Mouse (Mus musculus): ENCODE measurements around the gene Fam171a2. TPM values are rescaled to one million over a fixed set of nuclear protein-coding genes. Genes with fewer than 3 reads are reported as not detected.

The Fam171a2 gene
- not detected in 2 replicates for total RNA-seq (2017)

GRCm38 (mm10) chr11:102447497-102447896 is at the start of gene Fam171a2:
Gene Fam171a2, minus strand, starts transcription at chr11:102447682.
- no peak for ATAC-seq (ENCODE audit: extremely low read depth, insufficient number of reproducible peaks, low FRiP score, poor library complexity, severe bottlenecking)

- ATAC-seq (ENCODE audit: extremely low read depth, insufficient number of reproducible peaks, low FRiP score, poor library complexity, severe bottlenecking) = no peak
Measured at GRCm38 (mm10) chr11:102496732-102497131, 49.2 kb upstream of the Fam171a2 start.

- ATAC-seq (ENCODE audit: extremely low read depth, insufficient number of reproducible peaks, low FRiP score, poor library complexity, severe bottlenecking) = no peak
Measured at GRCm38 (mm10) chr11:102496206-102496605, 48.7 kb upstream of the Fam171a2 start.

GRCm38 (mm10) chr11:102495742-102496141 is 48.3 kb upstream of the Fam171a2 start:
- ATAC-seq (ENCODE audit: extremely low read depth, insufficient number of reproducible peaks, low FRiP score, poor library complexity, severe bottlenecking) = no peak

- no peak for ATAC-seq (ENCODE audit: extremely low read depth, insufficient number of reproducible peaks, low FRiP score, poor library complexity, severe bottlenecking)
Measured at GRCm38 (mm10) chr11:102495114-102495513, 47.6 kb upstream of the Fam171a2 start.

- ATAC-seq (ENCODE audit: extremely low read depth, insufficient number of reproducible peaks, low FRiP score, poor library complexity, severe bottlenecking) = no peak
Measured at GRCm38 (mm10) chr11:102494063-102494650, 46.7 kb upstream of the Fam171a2 start.

- ATAC-seq (ENCODE audit: extremely low read depth, insufficient number of reproducible peaks, low FRiP score, poor library complexity, severe bottlenecking) = no peak
Measured at GRCm38 (mm10) chr11:102493241-102493640, 45.8 kb upstream of the Fam171a2 start.

- no peak for ATAC-seq (ENCODE audit: extremely low read depth, insufficient number of reproducible peaks, low FRiP score, poor library complexity, severe bottlenecking)
Measured at GRCm38 (mm10) chr11:102487901-102488300, 40.4 kb upstream of the Fam171a2 start.

GRCm38 (mm10) chr11:102486733-102487386 is 39.4 kb upstream of the Fam171a2 start:
- no peak for ATAC-seq (ENCODE audit: extremely low read depth, insufficient number of reproducible peaks, low FRiP score, poor library complexity, severe bottlenecking)

GRCm38 (mm10) chr11:102481779-102482178 is 34.3 kb upstream of the Fam171a2 start:
- no peak for ATAC-seq (ENCODE audit: extremely low read depth, insufficient number of reproducible peaks, low FRiP score, poor library complexity, severe bottlenecking)

GRCm38 (mm10) chr11:102480897-102481296 is 33.4 kb upstream of the Fam171a2 start:
- ATAC-seq (ENCODE audit: extremely low read depth, insufficient number of reproducible peaks, low FRiP score, poor library complexity, severe bottlenecking) = no peak

- no peak for ATAC-seq (ENCODE audit: extremely low read depth, insufficient number of reproducible peaks, low FRiP score, poor library complexity, severe bottlenecking)
Measured at GRCm38 (mm10) chr11:102480111-102480510, 32.6 kb upstream of the Fam171a2 start.

GRCm38 (mm10) chr11:102479581-102479980 is 32.1 kb upstream of the Fam171a2 start:
- ATAC-seq (ENCODE audit: extremely low read depth, insufficient number of reproducible peaks, low FRiP score, poor library complexity, severe bottlenecking) = no peak

- no peak for ATAC-seq (ENCODE audit: extremely low read depth, insufficient number of reproducible peaks, low FRiP score, poor library complexity, severe bottlenecking)
Measured at GRCm38 (mm10) chr11:102478671-102479070, 31.2 kb upstream of the Fam171a2 start.

GRCm38 (mm10) chr11:102475027-102475426 is 27.5 kb upstream of the Fam171a2 start:
- ATAC-seq (ENCODE audit: extremely low read depth, insufficient number of reproducible peaks, low FRiP score, poor library complexity, severe bottlenecking) = no peak

- no peak for ATAC-seq (ENCODE audit: extremely low read depth, insufficient number of reproducible peaks, low FRiP score, poor library complexity, severe bottlenecking)
Measured at GRCm38 (mm10) chr11:102469648-102470357, 22.3 kb upstream of the Fam171a2 start, which contains the start of gene Itga2b. Gene Itga2b, minus strand, starts transcription at chr11:102470122.

GRCm38 (mm10) chr11:102467041-102467631 is 19.7 kb upstream of the Fam171a2 start:
- ATAC-seq (ENCODE audit: extremely low read depth, insufficient number of reproducible peaks, low FRiP score, poor library complexity, severe bottlenecking) = peak; percentile 64

- ATAC-seq (ENCODE audit: extremely low read depth, insufficient number of reproducible peaks, low FRiP score, poor library complexity, severe bottlenecking) = no peak
Measured at GRCm38 (mm10) chr11:102465713-102466436, 18.4 kb upstream of the Fam171a2 start.

- no peak for ATAC-seq (ENCODE audit: extremely low read depth, insufficient number of reproducible peaks, low FRiP score, poor library complexity, severe bottlenecking)
Measured at GRCm38 (mm10) chr11:102464901-102465300, 17.4 kb upstream of the Fam171a2 start.

Measured in neutrophil, adult 5-6 weeks (primary cell).